Mouse (Mus musculus): ENCODE measurements at regions not wholly inside any gene's neighbourhood (a gene's known extent, or its start where the extent isn't known, plus 50 kb on each side); places are given as distances from the start of the nearest gene placed in this dataset.

DNA sequence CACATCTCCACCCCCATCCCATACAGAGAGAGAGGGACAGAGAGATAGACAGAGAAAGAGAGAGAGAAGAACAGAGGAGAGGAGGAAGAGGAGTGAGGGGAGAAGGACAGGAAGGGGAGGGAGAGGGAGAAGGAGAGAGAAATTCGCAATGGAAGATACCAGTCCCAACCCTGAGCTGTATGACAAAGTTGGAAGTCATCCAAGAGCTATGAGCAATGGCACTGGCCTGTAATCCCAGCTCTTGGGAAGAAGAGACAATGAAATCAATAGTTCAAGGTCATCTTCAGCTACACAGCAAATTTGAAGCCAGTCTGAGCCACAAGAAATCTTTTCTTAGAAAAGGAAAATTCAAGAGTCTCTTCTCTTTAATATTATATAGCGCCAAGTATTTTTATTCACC is 105.6 kb downstream of the Avpr1a start:
- TF ChIP-seq POLR2A (IDR thresholded peaks at IDR 0.05; ENCODE audit: borderline replicate concordance, insufficient read depth, low read length): no peak
- TF ChIP-seq CTCF (IDR thresholded peaks at IDR 0.05; ENCODE audit: borderline replicate concordance, insufficient read depth, low read depth, low read length): no peak

Data from cerebellum, adult 2 months (tissue).